Mouse (Mus musculus) bone marrow, adult 2 months (tissue): ENCODE results near the gene Dnajc30. TPM values are rescaled to one million over a fixed set of nuclear protein-coding genes. Genes with fewer than 3 reads are reported as not detected.

ENCODE experiments used
- H3K27ac ChIP-seq: fragments of 200-500 bp; 2 replicates; pipeline ENCODE4 v1.5.1; 2012; ENCODE audit warnings: low read depth, mild to moderate bottlenecking, control low read depth, inconsistent platforms, low read length; ENCODE audit not compliant: control insufficient read depth, poor library complexity, insufficient read depth
- H3K4me1 ChIP-seq: fragments of 200-500 bp; 2 replicates; pipeline ENCODE4 v1.6.1; 2011; ENCODE audit warnings: low read length; ENCODE audit not compliant: control insufficient read depth, insufficient read depth
- H3K4me3 ChIP-seq: fragments of 200-500 bp; replicated peaks from 2 replicates; pipeline ENCODE3; 2011; ENCODE audit warnings: mild to moderate bottlenecking, low read depth, low read length, control low read depth; ENCODE audit not compliant: control insufficient read depth
- CTCF ChIP-seq: fragments of 200-500 bp; IDR thresholded peaks from 2 replicates; pipeline ENCODE4 v1.5.1; 2011; ENCODE audit warnings: low read length, control low read depth; ENCODE audit not compliant: control insufficient read depth, insufficient read depth
- POLR2A ChIP-seq: fragments of 200-500 bp; IDR thresholded peaks from 2 replicates; pipeline ENCODE4 v1.6.1; 2011; ENCODE audit warnings: low read depth, mild to moderate bottlenecking, control low read depth, low read length, borderline replicate concordance; ENCODE audit not compliant: control insufficient read depth
- WGBS: fragments of 180-500 bp; shearing (Covaris S2); methylation state at CpG from one replicate; pipeline ENCODE4 v1.1.7; 2018; 5-methylcytosine and 5-hydroxymethylcytosine counted together
- polyA plus RNA-seq: library from polyadenylated mRNA; stranded (reverse); fragments of >200 nt; gene quantifications from 2 replicates; pipeline ENCODE4 v1.2.4, GENCODE M21; 2011; ENCODE audit warnings: low replicate concordance; ENCODE audit not compliant: missing spikeins, insufficient read depth, insufficient read length

Dnajc30 gene
- polyA plus RNA-seq, 1 experiment = 18.8 TPM

- Histone ChIP-seq H3K4me3 (no peak overlapping the region), H3K4me1 (peaks cover 2% of the 10 kb centered on the region; the same call in 1 of the 2 replicates), H3K27ac (no peak overlapping the region)
- TF ChIP-seq CTCF (no peak), POLR2A (no peak)
- 62% methylated on average over 6 of the region's 6 CpGs for WGBS
These were observed 45.0 kb downstream of the Dnajc30 start for GRCm38 (mm10) chr5:135109017-135109416.

GRCm38 (mm10) chr5:135109426-135109825 lies 45.4 kb downstream of the Dnajc30 start:
- Histone ChIP-seq H3K4me1 (peaks cover 2% of the 10 kb centered on the region; the same call in 1 of the 2 replicates), H3K27ac (no peak overlapping the region), H3K4me3 (no peak overlapping the region)
- TF ChIP-seq POLR2A (no peak), CTCF (no peak)
- 87% methylated on average over 3 of the region's 3 CpGs for WGBS

DNA sequence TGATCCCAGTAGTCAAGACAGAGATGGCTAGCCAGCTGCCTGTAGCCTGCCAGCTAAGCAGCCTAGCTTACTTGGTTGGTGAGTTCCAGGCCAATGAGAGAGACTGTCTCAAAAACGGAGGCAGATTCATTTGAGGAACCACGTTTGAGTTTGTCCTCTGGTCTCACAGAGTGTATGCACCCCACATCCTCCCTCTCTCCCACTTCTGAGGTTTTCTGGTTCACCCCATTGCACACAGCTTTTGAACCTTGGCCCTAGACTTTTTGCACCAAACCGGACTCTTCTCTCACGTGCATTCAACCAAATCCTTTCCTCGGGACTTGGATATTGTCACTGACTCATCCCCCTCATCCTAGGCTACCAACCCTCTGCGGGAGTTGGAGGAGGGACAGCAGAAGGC lies 46.0 kb downstream of the Dnajc30 start:
- H3K4me1 ChIP-seq = peaks cover 2% of the 10 kb centered on the region; the same call in 1 of the 2 replicates
- WGBS = 31% methylated on average over 6 of the region's 6 CpGs
- no peak overlapping the region for H3K4me3 ChIP-seq
- TF ChIP-seq CTCF (no peak), POLR2A (no peak)
- H3K27ac ChIP-seq = no peak overlapping the region

DNA sequence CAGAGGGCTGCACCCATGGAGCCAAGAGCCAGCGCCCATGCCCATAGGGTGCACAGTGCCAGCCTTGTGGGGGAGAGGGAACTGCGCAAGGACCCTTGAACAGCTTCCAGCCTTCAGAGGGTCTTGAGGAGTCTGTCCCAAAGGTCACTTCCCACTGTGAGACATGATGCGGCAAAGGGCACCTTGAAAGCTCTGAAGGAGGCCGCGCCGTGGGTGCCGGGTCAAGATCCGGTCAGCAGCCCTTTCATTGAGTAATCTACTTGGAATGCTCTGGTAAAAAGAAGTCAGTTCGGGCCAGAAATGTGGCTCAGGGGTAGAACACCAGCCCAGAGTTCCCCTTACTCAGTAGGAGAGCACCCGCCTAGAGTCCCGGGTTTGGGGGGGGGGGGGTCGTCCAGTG lies 49.8 kb downstream of the Dnajc30 start:
- 86% methylated on average over 12 of the region's 12 CpGs for WGBS
- no peak overlapping the region for H3K4me3 ChIP-seq
- H3K27ac ChIP-seq = no peak overlapping the region
- TF ChIP-seq CTCF (no peak), POLR2A (no peak)
- no peaks in the 10 kb centered on the region for H3K4me1 ChIP-seq

DNA sequence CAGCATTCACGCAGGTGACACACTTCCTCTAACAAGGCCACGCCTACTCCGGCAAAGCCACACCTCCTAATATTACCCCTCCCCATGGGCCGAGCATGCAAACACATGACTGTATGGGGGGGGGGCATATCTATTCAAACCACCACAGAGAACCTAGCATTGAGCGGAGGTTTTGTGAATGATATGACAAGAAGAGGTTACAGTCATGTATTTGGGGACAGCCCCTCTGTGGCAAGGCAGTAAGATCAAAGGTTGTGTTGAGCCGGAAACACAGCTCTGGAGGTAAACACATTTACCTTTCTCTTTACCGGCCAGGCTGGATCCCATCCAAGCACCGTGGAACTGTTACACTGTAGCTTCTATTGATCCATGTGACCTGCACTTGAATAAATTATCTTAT lies 51.2 kb downstream of the Dnajc30 start:
- 60% methylated on average over 8 of the region's 8 CpGs for WGBS

More for the DNA sequence above, 51.2 kb downstream of the Dnajc30 start:
- H3K4me3 ChIP-seq = no peak overlapping the region
- H3K4me1 ChIP-seq = no peaks in the 10 kb centered on the region
- H3K27ac ChIP-seq = no peak overlapping the region
- no peak for TF ChIP-seq CTCF
- no peak for TF ChIP-seq POLR2A

Other genes with a start within 250 kb of the Dnajc30 start
- gene Tmem270, start 157.5 kb upstream of the Dnajc30 start, polyA plus RNA-seq = not detected in 2 replicates
- gene Cldn13, start 148.7 kb upstream of the Dnajc30 start, polyA plus RNA-seq = 224 and 283 TPM in 2 replicates
- gene Mettl27, start 131.8 kb upstream of the Dnajc30 start, polyA plus RNA-seq = 9.9 and 11.4 TPM in 2 replicates
- 11.1 TPM in 1 of 2 replicates, not detected in the other for gene Cldn4, start 117.3 kb upstream of the Dnajc30 start, polyA plus RNA-seq
- not detected in 2 replicates for gene Cldn3, start 78.0 kb upstream of the Dnajc30 start, polyA plus RNA-seq
- gene Abhd11, start 55.0 kb upstream of the Dnajc30 start, polyA plus RNA-seq = 27.7 and 39.7 TPM in 2 replicates
- gene Stx1a, start 40.7 kb upstream of the Dnajc30 start, polyA plus RNA-seq = 2.0 and 2.9 TPM in 2 replicates
- gene Bud23, start 757 bp downstream of the Dnajc30 start, polyA plus RNA-seq = 34.4 and 44.1 TPM in 2 replicates
- gene Vps37d, start 14.1 kb downstream of the Dnajc30 start, polyA plus RNA-seq = 1.3 and 1.6 TPM in 2 replicates
- 4.1 and 4.6 TPM in 2 replicates for gene Mlxipl, start 25.7 kb downstream of the Dnajc30 start, polyA plus RNA-seq
- gene Tbl2, start 85.5 kb downstream of the Dnajc30 start, polyA plus RNA-seq = 3.5 and 7.8 TPM in 2 replicates
- gene Bcl7b, start 104.1 kb downstream of the Dnajc30 start, polyA plus RNA-seq = 30.7 and 40.7 TPM in 2 replicates
- gene Baz1b, start 123.1 kb downstream of the Dnajc30 start, polyA plus RNA-seq = 69.6 and 92.7 TPM in 2 replicates
- gene Fzd9, start 187.0 kb downstream of the Dnajc30 start, polyA plus RNA-seq = 2.0 TPM in 1 of 2 replicates, not detected in the other